Mouse (Mus musculus) cerebellum, adult 11 months (tissue): ENCODE measurements around the gene Hes5.

ENCODE experiments used
- DNase-seq: peaks from one replicate; pipeline ENCODE4 v3.0.0; 2022

Gene Hes5

DNA sequence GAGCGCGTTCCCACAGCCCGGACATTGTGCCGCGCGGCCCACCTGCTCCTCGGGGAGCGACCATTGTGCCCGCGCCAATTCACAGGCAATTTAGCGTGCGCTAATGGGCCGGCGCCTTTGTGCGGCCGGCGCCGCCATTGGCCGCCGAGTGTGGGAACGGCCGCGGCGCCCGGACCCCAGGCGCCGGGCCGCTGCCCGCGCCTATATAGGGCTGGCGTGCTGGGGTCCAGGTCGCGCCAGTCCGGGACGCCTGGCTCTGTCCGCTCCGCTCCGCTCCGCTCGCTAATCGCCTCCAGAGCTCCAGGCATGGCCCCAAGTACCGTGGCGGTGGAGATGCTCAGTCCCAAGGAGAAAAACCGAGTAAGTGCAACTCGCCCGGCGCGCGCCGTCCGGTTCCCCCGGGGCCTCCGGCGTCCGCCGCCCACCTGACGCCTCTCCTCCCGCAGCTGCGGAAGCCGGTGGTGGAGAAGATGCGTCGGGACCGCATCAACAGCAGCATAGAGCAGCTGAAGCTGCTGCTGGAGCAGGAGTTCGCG is at the start of gene Hes5:
Gene Hes5 (plus strand): TSS at position 234 of the 536 bp plus-strand sequence.
- DNase-seq: peak; percentile 47

DNA sequence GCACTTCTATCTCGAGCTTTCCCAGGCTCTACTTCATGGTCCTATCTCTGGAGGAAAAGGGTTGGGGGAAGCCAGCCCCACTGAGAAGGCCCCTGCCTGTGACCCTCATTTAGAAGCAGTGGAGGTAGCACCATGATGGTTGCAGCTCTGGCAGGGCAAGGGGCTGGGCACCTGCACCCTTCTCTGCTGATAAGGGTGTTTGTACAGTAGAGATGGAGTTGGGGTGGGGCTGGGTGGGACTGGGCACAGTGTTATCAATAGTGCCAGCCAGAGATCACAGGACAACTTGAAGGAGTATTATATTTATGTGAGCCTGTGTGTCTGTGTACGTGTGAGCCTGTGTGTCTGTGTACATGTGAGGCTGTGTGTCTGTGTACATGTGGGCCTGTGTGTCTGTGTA is 49.1 kb upstream of the Hes5 start:
- no peak for DNase-seq

DNA sequence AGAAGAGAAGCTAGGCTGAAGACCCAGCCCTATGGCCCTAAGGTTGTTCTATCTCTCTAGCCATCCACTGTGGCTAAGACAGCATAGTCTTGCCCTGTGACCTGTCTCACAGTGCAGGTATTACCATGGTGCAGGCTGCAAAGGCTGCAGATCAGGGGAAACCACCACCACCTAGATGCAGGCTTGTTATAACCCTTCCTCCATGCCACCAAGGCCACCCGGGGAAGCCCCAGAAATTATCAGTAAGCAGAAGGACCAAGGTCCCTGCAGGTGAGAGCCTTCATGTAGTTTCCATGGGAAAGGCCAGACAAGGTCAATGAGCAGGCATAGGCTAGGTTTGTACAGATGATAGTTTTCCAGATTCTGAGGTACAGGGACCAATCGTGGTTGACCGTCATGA is 46.9 kb upstream of the Hes5 start:
- DNase-seq: no peak

DNA sequence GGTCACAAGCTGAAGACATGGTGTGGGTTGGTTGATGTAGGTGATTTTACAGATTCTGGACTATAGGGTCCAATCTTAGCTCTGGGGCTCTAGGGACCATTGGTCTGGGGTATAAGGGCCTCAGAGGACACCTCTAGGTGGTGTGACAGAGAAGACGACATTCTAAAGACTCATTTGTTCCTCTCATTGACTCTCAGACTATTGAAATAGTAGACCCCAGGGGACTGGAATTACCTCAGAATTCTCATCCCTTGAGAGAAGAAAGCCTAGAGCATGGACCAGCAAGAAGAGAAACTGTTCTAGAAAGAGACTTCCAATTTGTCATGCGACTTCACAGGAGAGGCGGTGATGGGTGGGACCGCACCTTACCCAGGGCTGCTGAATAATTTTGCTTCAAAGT is 46.5 kb upstream of the Hes5 start:
- DNase-seq: no peak

DNA sequence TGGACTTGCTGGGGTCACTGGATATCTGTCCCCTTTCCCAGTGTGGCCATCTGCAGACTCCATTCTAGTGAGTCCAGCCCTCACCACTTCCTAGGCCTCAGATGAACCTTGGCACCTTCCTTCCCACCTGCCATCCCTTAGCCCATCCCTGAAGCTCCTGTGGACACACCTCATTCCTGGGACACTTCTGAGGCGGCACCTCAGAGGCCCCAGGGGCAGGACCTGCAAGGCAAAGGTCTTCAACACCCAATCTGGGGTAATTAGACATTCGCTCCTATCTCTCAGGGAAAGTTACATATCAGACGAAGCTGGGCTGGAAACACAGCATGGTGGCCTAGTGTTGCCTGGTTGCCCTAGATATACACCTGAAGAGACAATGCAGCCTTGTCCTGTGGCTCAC is 46.0 kb upstream of the Hes5 start:
- no peak for DNase-seq

DNA sequence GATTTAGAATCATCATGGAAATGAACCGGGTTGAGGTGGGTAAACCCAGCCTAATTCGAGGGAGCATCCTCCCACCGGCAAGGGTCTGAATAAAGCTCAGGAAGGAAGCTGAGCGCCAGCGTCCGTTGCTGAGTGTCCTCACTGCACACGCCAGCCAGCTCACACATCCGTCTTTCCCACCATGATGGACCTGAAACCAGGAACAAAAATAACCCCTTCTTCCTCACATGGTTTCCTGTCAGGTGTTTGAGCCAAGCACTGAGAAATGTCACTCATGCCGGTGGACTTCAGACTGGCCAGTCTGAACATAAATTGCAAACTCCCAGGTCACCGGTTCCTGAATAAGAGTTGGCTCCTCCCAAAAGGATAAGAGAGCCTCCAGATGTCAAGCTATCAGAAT is 45.4 kb upstream of the Hes5 start:
- DNase-seq: no peak

DNA sequence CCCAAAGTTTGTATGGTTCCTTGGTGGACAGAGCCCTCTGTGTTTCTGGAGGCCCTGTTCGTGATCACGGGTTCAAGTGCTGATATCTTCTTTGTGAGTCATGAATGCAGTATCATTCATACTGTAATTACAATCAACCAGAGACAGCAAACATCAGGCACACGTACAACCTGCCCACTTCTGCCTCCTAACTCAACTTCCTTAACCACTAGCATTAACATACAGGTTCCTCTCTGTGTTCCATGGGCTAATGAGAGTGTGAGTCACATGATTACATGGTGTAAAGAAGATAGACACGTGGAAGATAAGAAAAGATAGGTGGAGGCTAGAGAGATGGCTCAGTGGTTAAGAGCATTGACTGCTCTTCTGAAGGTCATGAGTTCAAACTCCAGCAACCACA is 44.1 kb upstream of the Hes5 start:
- no peak for DNase-seq

DNA sequence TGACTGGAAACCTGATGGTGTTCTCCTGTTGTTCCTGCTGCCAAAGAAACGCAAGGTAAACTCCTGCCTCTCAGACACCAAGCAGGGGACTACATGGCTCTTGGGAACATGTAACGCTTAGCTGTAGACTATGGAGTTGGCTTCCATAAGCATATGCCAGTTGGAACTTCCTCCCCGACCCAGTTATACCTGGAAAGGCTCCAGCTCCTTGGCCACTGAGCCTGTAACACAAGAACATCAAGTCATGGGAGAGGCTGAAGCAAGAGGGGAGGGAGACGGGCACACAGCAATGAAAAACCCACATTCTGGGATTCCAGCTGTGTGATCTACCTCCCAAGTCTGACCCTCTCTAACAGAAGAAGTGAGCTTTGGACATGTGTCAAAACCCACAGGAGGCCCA is 38.4 kb upstream of the Hes5 start:
- DNase-seq: no peak

DNA sequence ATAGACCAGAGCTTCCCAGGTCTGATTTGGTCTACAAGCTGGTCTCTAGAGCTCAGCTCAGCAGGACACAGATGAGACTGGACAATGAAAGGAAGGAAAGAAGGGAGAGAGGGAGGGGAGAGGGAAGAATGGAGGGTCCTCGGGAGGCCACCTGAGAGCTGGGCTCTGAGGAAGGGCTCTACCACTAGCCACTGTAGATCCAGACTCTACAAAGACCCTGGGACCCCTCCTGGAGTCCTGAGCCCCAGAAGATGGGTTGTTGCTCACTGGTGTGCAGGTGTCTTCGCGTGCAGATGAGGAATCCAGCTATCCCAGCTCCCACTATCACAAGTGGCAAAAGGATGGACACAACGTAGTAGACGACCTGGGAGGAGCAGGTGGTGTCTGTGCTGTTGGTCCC is 37.8 kb upstream of the Hes5 start:
- no peak for DNase-seq

DNA sequence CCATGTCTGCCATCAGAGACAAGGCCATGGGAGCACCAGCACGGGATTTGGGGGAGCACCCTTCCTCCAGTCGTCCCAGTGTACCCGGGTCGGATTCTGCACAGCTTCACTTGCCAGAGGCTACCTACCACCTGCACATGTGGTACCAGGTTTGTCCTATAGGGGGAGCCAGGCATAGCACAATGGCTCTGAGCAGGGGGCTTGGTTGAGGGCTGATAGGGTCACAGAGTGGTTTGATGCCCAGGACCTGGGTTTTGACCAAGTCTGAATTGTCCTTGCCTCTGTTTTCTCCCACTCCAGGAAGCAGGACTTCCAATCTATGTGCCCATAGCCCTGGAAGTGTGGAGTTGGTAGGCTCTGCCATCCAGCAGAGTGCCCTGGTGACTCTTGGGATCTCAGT is 35.3 kb upstream of the Hes5 start:
- no peak for DNase-seq

DNA sequence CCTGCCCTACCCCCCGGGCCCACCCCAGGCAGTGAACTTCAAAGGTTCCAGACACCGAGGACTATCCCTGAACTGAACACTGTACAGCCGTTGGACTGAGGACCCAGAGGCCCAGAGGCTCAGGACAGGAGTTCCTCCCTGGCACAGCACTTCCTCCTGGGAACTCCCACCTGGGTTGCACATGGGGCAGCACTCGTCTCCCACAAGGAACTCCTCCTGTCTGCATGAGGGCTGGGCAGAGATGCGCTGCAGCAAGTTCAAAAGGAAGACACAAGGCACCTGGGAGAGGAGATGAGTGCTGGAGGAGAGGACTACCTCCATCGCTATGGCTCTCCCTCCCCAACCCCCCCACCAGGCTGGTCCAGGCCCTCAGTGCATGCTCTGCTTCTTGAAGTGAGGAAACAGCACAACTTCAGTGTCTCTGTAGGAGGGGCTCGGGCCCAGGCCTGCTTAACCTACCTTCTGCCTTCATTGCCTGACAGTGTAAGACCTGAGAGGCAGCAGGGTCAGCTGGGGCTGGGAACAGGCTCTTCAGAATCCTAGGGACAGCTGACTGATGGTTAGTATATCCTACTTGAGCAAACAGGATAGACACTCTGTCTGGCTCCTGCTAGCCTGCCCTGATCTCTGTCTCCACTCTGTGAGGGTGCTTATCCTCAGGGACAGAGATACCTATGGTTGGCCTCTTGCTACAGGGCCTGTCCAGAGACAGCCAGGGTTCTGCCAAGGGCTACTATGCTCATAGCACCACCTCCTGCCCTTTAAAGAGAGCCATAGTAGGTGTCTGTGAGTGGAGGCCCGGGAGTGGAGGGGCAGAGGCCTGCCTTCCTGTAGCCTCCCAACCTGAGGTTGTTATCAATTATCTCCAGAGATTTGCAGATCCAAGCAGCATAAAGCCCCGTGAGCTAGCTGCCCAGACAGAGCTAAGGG is 33.5 kb upstream of the Hes5 start:
- no peak for DNase-seq

DNA sequence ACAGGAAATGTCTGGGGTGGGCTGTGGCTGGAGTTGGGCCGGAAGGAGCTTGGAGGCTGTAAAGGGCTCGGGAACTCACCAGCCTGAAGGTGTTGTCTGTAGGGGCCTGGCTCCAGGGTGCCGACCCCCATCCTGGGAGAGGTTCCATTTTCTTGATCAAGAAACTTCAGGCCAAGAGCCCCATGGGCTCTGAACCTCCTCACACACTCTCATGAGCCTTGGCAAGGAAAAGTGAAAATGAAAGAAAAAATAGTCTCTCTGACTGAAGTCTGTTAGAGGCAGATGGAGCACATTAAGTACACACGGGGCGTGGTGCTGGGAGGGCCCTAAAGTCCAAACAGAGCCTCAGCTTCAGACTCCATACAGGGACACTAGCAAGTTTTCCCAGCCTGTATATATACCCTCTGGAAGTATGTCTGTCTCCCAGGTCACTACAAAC is 32.8 kb upstream of the Hes5 start:
- no peak for DNase-seq

DNA sequence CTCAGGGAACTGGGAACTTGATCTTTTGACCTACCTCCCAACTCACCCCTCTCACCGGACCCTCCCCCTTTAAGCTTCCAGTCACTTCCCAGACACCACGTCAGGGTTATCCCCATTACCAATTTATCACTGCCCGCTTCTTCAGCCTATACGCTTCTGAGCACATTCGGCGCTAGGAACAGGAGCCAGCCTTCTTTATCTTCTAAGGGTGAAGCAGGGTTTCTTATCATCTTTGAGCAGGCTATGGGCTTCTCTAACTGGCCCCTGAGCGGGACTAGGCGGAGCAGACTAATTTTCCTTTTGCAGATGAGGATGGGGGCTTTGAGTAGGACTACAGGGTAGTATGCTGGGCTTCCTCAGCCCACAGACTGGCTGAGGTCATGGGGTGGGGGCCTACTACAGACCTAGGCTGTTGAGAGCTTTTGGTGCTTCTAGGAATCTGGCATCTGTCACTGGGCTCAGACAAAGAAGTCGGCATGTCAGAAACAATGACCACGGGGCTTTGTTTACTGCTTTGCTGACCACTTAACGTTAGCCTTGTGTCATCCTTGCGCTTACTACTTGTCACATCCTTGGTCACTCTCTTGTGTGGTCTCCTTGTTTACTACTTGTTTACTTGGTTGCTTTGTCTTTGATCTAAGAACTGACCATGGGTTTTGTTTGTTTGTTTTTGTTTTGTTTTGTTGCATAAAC is 32.2 kb upstream of the Hes5 start, which contains the start of gene Tnfrsf14:
Gene Tnfrsf14 (minus strand): TSS at position 169 of the 693 bp plus-strand sequence.
- no peak for DNase-seq

DNA sequence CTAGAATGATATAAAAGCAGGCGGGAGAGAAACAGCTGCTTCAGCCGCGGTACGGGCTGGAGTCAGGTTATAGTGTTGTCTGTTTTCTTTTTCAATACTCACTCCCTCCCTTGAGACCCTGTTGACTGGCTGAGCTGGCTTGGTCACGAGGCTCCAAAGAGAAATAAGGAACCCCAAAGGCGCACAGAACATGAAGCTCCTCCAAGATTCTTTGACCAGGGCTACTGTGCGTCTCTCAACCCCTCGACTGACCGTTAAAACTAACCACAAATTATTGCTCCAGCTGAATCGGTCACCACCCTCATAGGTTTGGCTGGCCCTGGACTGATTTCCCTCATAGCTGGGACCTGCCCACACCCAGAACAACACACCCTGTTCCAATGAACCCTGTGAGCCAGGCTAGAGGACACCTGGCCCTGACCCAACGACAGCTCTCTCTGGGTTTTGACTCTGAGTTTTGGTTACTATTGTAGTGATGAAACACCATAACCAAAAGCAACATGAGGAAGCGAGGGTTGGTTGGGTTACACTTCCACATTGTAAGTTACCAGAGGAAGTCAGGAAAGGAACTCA is 31.5 kb upstream of the Hes5 start:
- no peak for DNase-seq

DNA sequence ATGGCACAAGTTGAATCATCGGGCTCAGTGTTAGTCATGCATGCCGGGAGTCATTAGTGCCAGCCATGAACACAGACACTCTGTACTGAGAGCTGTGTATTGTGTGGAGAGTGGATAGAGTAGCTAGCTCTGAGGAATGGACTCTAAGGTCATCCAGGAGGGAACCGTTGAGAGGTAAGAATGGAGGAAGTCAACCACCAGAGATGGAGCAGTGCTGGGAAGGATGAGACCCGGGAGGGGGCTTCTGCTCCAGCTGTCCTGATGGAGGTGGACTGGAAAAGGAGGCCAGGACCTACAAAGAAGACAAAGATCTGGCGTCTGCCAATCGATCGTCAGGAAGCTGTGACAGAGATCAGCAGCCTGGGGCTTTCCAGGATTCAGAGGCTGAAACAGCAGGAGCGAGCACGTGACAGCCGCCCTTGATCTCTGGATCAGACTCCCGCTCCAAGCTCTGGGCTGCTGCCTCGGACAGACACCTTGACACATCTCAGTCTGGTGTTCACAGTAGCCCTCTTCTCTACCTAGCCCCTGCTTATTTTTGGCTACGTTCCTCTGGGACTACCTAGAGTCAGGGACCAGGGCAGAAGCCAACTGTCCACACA is 27.3 kb upstream of the Hes5 start:
- DNase-seq: no peak

DNA sequence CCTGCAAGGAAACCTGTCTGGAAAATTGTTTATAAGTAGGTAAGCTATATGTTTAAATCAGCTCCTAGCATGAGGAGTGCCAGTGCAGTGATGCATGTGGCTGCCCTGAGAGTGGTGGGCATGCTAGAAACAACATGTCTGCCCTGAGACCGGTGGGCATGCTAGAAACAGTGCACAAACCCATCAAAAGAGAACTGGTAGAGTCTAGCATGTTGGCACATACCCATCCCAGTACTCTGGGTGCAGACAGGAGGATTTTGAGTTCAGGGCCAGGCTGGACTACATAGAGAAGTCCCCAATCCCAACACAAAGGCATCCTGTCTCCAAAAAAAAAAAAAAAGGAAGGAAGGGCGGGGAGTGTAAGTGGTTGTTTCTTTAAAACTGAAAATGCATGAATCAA is 25.9 kb upstream of the Hes5 start:
- no peak for DNase-seq

DNA sequence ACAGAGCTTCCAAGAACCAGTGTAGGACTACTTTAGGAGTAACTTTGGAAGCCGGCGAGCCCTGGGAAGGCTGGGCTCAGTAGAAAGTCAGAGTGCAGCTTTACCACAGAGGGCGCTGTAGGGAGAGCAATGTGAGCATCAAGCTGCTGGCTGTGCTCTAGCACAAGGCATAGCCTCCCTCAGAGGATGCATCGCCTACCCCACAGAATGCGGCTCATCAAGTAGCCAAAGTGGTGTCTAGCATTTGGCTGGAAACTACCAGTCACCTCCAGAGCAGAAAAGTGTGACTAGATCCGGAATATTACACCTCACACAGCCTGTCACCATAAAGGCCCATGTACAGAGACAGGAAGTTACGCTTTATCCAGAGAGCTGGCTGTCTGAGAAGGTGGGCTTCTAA is 24.9 kb upstream of the Hes5 start:
- no peak for DNase-seq

DNA sequence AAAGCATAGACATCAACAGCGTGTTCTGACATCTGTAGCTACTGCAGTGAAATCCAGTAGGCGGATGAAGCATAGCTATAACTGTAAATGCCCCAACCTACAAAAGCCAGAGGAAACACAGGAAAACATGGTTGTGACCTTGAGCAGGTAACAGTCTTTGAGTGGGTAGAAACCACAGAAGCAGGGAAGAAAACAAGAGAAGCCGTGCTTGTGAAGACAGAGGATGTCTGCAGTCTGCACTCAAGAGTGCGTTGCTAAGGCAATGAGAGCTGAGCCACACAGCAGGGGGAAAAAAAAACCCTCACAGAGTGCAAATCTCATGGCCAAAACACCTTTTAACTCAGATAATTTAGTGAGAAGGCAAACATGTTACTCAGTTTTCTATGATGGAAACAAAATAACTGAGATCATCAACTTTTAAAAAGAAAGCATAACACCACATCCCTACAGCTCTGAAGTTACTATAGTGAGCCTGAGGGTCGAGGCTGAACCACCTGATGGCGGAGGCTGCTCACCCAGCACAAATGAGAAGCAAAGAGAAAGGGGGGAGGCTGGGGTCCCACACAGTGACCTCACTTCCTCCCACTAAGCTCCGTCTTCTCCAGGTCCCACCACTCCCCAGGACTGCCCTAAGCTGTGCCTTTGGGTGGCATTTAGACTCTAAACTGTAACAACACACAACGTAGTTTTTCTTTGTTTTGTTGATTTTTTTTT is 24.0 kb upstream of the Hes5 start:
- DNase-seq: no peak

DNA sequence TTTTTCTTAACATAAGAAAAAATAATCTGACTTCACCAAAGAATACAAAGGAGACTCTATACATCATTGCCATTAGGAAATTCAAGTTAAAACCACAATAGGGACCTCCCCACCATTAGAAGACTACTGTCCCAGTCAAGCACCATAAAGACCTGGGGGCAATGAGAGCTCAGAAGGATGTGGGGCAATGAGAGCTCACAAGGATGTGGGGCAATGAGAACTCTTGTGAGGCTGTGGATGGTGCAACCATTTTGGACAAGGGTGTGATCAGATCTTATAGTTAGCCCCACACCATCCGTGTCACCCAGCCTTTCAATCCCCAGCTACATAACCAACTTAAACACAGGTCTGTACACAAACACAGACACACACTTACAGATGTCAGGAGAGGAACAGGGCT is 23.0 kb upstream of the Hes5 start:
- DNase-seq: no peak

DNA sequence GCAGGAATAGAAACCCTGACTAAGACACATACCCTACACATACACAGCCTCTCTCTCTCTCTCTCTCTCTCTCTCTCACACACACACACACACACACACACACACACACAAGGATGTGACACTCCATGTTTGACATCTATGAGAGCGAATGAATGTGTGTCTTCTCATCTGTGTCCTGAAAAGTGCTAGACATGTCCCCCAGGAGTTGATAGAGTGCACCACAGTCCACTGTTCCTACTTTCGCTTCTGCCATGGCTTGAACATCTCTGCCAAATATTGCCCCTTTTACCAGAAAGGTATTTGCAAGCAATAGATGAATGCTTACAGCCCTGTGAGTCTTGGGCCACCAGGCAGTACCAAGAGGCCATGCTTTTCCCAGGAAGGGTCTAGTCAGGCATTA is 20.6 kb upstream of the Hes5 start:
- DNase-seq: no peak

DNA sequence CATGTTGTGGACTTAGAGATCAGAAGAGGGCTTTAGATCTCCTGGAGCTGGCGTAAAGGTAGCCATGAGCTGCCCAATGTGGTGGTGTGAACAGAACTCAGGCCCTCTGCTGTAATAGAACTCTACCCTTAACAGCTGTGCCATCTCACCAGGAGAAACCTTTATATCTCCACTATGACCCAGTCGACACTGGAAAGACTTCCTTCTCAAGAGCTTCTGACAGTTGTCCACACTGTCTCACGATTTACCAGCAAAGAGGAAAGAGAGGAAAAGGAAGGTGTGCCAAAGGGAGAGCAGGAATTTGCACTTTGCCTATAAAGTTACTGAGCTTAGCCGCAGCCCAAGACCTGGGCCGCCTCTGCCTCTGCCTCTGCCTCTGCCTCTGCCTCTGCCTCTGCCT is 18.9 kb upstream of the Hes5 start:
- DNase-seq: no peak

DNA sequence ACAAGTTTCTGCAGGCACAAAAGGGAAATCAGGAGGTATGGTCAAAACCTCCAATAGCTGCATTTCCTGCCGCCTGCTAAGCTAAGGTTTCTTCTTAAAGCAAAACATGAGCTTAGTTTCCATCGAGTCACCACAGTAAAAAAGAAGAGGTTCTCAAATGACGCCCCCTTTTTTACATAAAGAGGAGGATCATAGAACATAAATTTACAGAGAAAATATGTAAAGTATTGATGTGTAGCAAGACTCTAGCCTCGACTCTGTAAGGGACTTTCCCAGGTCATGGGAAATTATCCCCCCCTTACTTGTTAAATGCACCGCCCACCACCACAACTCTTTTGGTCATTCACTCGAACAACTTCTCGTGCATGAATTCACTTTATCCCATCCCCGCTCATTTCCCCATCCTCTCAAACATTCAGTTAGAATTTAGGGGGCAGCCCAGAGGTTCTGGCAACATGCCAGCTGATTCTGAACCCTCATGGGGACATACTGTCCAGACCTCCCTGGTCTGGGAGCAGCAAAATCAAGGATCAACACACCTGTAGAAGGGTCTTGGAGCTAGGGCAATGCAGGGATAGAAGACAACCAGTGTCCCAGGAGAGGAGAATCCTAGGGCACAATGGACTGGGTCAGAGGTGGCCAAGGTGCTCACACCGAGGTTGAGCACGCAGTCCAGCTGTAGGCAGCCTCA is 17.9 kb upstream of the Hes5 start:
- no peak for DNase-seq
